Mouse (Mus musculus) small intestine, adult 2 months (tissue): ENCODE measurements around the gene Pmis2. TPM values are rescaled to one million over a fixed set of nuclear protein-coding genes. Genes with fewer than 3 reads are reported as not detected.
A peak's percentile ranks its signal among the peaks of the same experiment; 100 is the strongest.

Experiments used
- H3K27ac ChIP-seq: fragments of 200-500 bp; 2 replicates; pipeline ENCODE4 v1.5.1; 2012; ENCODE audit warnings: low read depth, low read length, control low read depth, inconsistent platforms; ENCODE audit not compliant: insufficient read depth
- H3K27me3 ChIP-seq: fragments of 200-500 bp; 2 replicates; pipeline ENCODE4 v1.6.1; 2012; ENCODE audit warnings: mild to moderate bottlenecking, moderate library complexity, low read length, inconsistent platforms; ENCODE audit not compliant: control insufficient read depth, insufficient read depth
- H3K36me3 ChIP-seq: fragments of 200-500 bp; 2 replicates; pipeline ENCODE4 v1.6.1; 2012; ENCODE audit warnings: mild to moderate bottlenecking, low read length, control low read depth, inconsistent platforms; ENCODE audit not compliant: control insufficient read depth, insufficient read depth
- H3K4me1 ChIP-seq: fragments of 200-500 bp; 2 replicates; pipeline ENCODE4 v1.6.1; 2012; ENCODE audit warnings: low read length, inconsistent platforms, mixed read lengths; ENCODE audit not compliant: control insufficient read depth, insufficient read depth, insufficient read length
- H3K4me3 ChIP-seq: fragments of 200-500 bp; 2 replicates; pipeline ENCODE4 v1.5.1; 2012; ENCODE audit warnings: low read depth, mild to moderate bottlenecking, control low read depth, inconsistent platforms, low read length, moderate library complexity
- CTCF ChIP-seq: fragments of 200-500 bp; IDR thresholded peaks from 2 replicates; pipeline ENCODE4 v1.5.1; 2012; ENCODE audit warnings: low read depth, mild to moderate bottlenecking, control low read depth, inconsistent platforms, low read length, moderate library complexity, mixed read lengths; ENCODE audit not compliant: insufficient replicate concordance, insufficient read length; ENCODE audit errors: extremely low read depth
- POLR2A ChIP-seq: fragments of 200-500 bp; IDR thresholded peaks from 2 replicates; pipeline ENCODE4 v1.6.1; 2012; ENCODE audit warnings: low read depth, mild to moderate bottlenecking, control low read depth, inconsistent platforms, low read length, moderate library complexity
- WGBS: fragments of 180-500 bp; shearing (Covaris S2); methylation state at CpG from one replicate; pipeline ENCODE4 v1.1.7; 2018; 5-methylcytosine and 5-hydroxymethylcytosine counted together
- polyA plus RNA-seq: library from polyadenylated mRNA; depleted of rRNA; stranded (reverse); fragments of >200 nt; gene quantifications from 2 replicates; pipeline ENCODE4 v1.2.3, GENCODE M21; 2012

Pmis2 gene
- polyA plus RNA-seq, 1 experiment = not detected

DNA sequence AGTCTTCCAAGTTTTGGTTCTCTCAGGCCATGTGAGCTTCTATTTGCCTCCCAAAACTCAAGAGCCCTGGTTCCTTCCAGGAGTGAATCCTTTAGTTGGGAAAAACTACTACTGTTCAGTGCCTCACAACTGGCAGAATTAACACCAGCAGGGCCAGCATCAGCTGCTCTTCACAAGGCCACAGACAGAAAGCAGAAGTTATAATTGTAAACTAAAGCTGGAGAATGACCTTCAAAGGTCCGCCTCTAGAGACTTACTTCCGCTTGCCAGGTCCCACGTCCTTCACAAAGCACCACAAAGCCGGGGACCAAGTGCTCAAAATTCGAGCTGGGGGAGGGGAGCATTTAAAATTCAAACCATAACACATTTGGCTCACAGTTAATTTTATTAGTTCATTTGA lies 26.7 kb upstream of the Pmis2 start:
- Histone ChIP-seq H3K4me1 (peaks cover 16% of the 10 kb centered on the region), H3K4me3 (no peak overlapping the region), H3K27ac (peak overlapping the region; percentile 45), H3K36me3 (no peaks in the 10 kb centered on the region), H3K27me3 (no peaks in the 10 kb centered on the region)
- TF ChIP-seq CTCF (no peak), POLR2A (no peak)
- WGBS = 20% methylated on average over 5 of the region's 5 CpGs

GRCm38 (mm10) chr7:30688325-30688724 lies 16.9 kb upstream of the Pmis2 start:
- Histone ChIP-seq H3K27me3 (no peaks in the 10 kb centered on the region), H3K4me1 (peaks cover 5% of the 10 kb centered on the region; the same call in 1 of the 2 replicates), H3K27ac (no peak overlapping the region), H3K36me3 (no peaks in the 10 kb centered on the region), H3K4me3 (no peak overlapping the region)
- TF ChIP-seq POLR2A = no peak
- TF ChIP-seq CTCF = no peak
- 64% methylated on average over 6 of the region's 6 CpGs for WGBS

- WGBS = 84% methylated on average over 2 of the region's 2 CpGs
These were observed 12.0 kb upstream of the Pmis2 start for GRCm38 (mm10) chr7:30683425-30683824.

DNA sequence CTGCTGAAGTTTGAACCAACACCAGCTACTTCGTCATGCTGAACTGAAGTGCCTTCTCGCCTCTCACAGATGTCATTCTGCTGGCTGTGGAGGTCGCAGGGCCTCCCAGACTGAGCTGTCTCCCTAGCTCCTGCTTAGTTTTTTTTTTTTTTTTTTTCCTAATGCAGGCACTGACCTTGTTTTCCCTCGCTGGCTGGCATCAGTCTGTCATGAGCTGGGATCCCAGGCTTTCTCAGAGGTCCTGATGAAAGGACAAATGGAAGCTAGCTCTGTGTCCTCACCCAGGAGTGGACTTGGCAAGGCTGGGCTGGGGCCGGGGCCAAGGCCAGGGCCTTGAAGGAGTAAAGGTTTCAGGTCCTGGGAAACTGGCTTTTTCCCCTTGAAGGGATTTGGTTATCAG lies 10.5 kb upstream of the Pmis2 start:
- Histone ChIP-seq H3K4me3 (no peak overlapping the region), H3K36me3 (no peaks in the 10 kb centered on the region), H3K27me3 (no peaks in the 10 kb centered on the region), H3K4me1 (no peaks in the 10 kb centered on the region), H3K27ac (no peak overlapping the region)
- 67% methylated on average over 5 of the region's 5 CpGs for WGBS
- TF ChIP-seq POLR2A = no peak
- TF ChIP-seq CTCF = no peak

More at GRCm38 (mm10) chr7:30683425-30683824, 12.0 kb upstream of the Pmis2 start:
- Histone ChIP-seq H3K27ac (no peak overlapping the region), H3K4me1 (peaks cover 4% of the 10 kb centered on the region; the same call in 1 of the 2 replicates), H3K4me3 (no peak overlapping the region), H3K36me3 (no peaks in the 10 kb centered on the region), H3K27me3 (no peaks in the 10 kb centered on the region)
- TF ChIP-seq POLR2A (no peak), CTCF (no peak)

- WGBS = 65% methylated on average over 5 of the region's 5 CpGs
- H3K4me3 ChIP-seq = no peak overlapping the region
- no peak overlapping the region for H3K27ac ChIP-seq
- H3K36me3 ChIP-seq = no peaks in the 10 kb centered on the region
- no peaks in the 10 kb centered on the region for H3K27me3 ChIP-seq
- no peaks in the 10 kb centered on the region for H3K4me1 ChIP-seq
- TF ChIP-seq POLR2A (no peak), CTCF (no peak)
These were observed 7.0 kb upstream of the Pmis2 start for GRCm38 (mm10) chr7:30678263-30678975.

DNA sequence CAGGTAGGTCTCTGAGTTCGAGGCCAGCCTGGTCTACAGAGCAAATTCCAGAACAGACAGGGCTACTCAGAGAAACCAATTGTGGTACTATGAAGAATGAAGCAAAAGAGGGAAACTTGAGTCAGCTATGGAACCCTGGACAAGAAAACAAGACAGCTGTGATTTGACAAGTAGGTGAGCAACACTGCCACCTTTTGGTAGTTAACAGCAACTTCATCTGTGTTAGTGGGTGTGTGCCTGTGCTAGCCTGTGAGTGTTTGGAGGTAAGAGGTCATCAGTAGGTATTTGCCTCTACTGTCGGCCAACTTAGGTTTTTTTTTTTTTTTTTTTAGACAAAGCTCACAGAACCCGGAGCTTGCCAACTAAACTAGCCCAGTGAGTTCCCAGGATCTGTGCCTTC lies 2.2 kb downstream of the Pmis2 start:
- TF ChIP-seq CTCF (no peak), POLR2A (no peak)
- WGBS = 27% methylated on average over 3 of the region's 3 CpGs
- no peak overlapping the region for H3K27ac ChIP-seq
- H3K27me3 ChIP-seq = no peaks in the 10 kb centered on the region
- no peaks in the 10 kb centered on the region for H3K36me3 ChIP-seq
- no peak overlapping the region for H3K4me3 ChIP-seq
- H3K4me1 ChIP-seq = peaks cover 5% of the 10 kb centered on the region; the same call in 1 of the 2 replicates

DNA sequence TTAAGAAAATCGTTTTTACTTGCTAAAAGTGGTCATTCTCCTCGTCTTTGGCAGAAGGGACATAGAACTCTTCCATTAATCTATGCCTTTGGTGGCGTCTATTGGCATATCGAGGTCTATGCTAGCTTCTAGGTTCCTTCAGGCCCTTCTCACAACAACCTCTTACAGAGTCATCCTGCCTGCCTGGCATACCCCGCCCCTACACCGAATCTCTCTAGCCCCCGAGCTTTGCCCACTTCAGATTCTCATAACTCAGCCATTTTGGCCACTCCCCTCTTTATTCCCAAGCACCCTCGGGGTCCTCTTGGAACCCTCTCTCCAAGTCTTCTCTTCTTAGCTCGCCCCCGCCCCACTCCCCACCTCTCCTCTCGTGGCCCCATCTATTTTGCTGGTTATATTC lies 6.1 kb downstream of the Pmis2 start:
- Histone ChIP-seq H3K4me1 (peaks cover 5% of the 10 kb centered on the region; the same call in 1 of the 2 replicates), H3K27ac (no peak overlapping the region), H3K36me3 (peaks cover 5% of the 10 kb centered on the region; the same call in 1 of the 2 replicates), H3K27me3 (no peaks in the 10 kb centered on the region), H3K4me3 (peak overlapping the region; percentile 84)
- 3% methylated on average over 11 of the region's 11 CpGs for WGBS
- no peak for TF ChIP-seq CTCF
- no peak for TF ChIP-seq POLR2A
